Mouse (Mus musculus): ENCODE measurements around the gene Nsd1. TPM values are rescaled to one million over a fixed set of nuclear protein-coding genes. Genes with fewer than 3 reads are reported as not detected.
A peak's percentile ranks its signal among the peaks of the same experiment; 100 is the strongest.
"Not testable (repeated sequence)": the region's sequence is repeated elsewhere in the genome, so short reads cannot be mapped to it uniquely, and the experiment has no call there.

Gene Nsd1
- total RNA-seq, 2 experiments from 2014 or later, result 84.2 to 105 TPM

- no peak; the same call in 1 of the 2 replicates for ATAC-seq (replicated peaks; ENCODE audit: poor library complexity, severe bottlenecking)
Observed at GRCm38 (mm10) chr13:55189531-55190107, 20.0 kb upstream of the Nsd1 start.

- ATAC-seq (replicated peaks; ENCODE audit: poor library complexity, severe bottlenecking), result peak; percentile 99
Observed at GRCm38 (mm10) chr13:55190121-55190868, 19.3 kb upstream of the Nsd1 start.

- ATAC-seq (replicated peaks; ENCODE audit: poor library complexity, severe bottlenecking), result no peak
Observed at GRCm38 (mm10) chr13:55191535-55191934, 18.0 kb upstream of the Nsd1 start.

- ATAC-seq (replicated peaks; ENCODE audit: poor library complexity, severe bottlenecking), result not testable (repeated sequence)
Observed at GRCm38 (mm10) chr13:55202758-55203157, 6.8 kb upstream of the Nsd1 start.

- no peak for ATAC-seq (replicated peaks; ENCODE audit: poor library complexity, severe bottlenecking)
Observed at GRCm38 (mm10) chr13:55203740-55204139, 5.8 kb upstream of the Nsd1 start.

GRCm38 (mm10) chr13:55204667-55205389, 4.8 kb upstream of the Nsd1 start:
- peak; percentile 58 for ATAC-seq (replicated peaks; ENCODE audit: poor library complexity, severe bottlenecking)

- ATAC-seq (replicated peaks; ENCODE audit: poor library complexity, severe bottlenecking), result no peak
Observed at GRCm38 (mm10) chr13:55205448-55206205, 4.0 kb upstream of the Nsd1 start.

GRCm38 (mm10) chr13:55208837-55209648, 539 bp upstream of the Nsd1 start:
- no peak for ATAC-seq (replicated peaks; ENCODE audit: poor library complexity, severe bottlenecking)

- peak; percentile 28 for ATAC-seq (replicated peaks; ENCODE audit: poor library complexity, severe bottlenecking)
Observed at GRCm38 (mm10) chr13:55210193-55210970, 800 bp downstream of the Nsd1 start.

GRCm38 (mm10) chr13:55210971-55211220, 1.3 kb downstream of the Nsd1 start:
- ATAC-seq (replicated peaks; ENCODE audit: poor library complexity, severe bottlenecking), result no peak

- peak; percentile 64 for ATAC-seq (replicated peaks; ENCODE audit: poor library complexity, severe bottlenecking)
Observed at GRCm38 (mm10) chr13:55211221-55212010, 1.8 kb downstream of the Nsd1 start.

GRCm38 (mm10) chr13:55212011-55212360, 2.4 kb downstream of the Nsd1 start:
- peak; percentile 31 for ATAC-seq (replicated peaks; ENCODE audit: poor library complexity, severe bottlenecking)

GRCm38 (mm10) chr13:55212361-55213137, 3.0 kb downstream of the Nsd1 start:
- ATAC-seq (replicated peaks; ENCODE audit: poor library complexity, severe bottlenecking), result no peak

GRCm38 (mm10) chr13:55213138-55213806, 3.7 kb downstream of the Nsd1 start:
- no peak for ATAC-seq (replicated peaks; ENCODE audit: poor library complexity, severe bottlenecking)

- no peak for ATAC-seq (replicated peaks; ENCODE audit: poor library complexity, severe bottlenecking)
Observed at GRCm38 (mm10) chr13:55224364-55224763, 14.8 kb downstream of the Nsd1 start.

GRCm38 (mm10) chr13:55230701-55231100, 21.1 kb downstream of the Nsd1 start:
- ATAC-seq (replicated peaks; ENCODE audit: poor library complexity, severe bottlenecking), result no peak

GRCm38 (mm10) chr13:55243205-55243604, 33.6 kb downstream of the Nsd1 start:
- no peak for ATAC-seq (replicated peaks; ENCODE audit: poor library complexity, severe bottlenecking)

All from granulocyte monocyte progenitor cell, adult 5-6 weeks (primary cell).